Mouse (Mus musculus): ENCODE results near the gene Nhlrc3. TPM values are rescaled to one million over a fixed set of nuclear protein-coding genes. Genes with fewer than 3 reads are reported as not detected.
A peak's percentile ranks its signal among the peaks of the same experiment; 100 is the strongest.

The Nhlrc3 gene
- total RNA-seq (2021) = 9.5 and 12.4 TPM in 2 replicates
- long read RNA-seq, full-length matches to known transcripts = 10 of 12 reads
- long read RNA-seq, partial matches to known transcripts = 0 of 12 reads
- long read RNA-seq, other reads (novel, unspliced or antisense) = 2 of 12 reads

- peak; percentile 95 for DNase-seq
These were observed at the start of gene Nhlrc3, which contains the start of gene Proser1 for GRCm38 (mm10) chr3:53463046-53463764. Nhlrc3 (minus strand) TSS chr3:53463332. Proser1 (plus strand) TSS chr3:53463666.

- DNase-seq = no peak
These were observed 39.3 kb upstream of the Nhlrc3 start for GRCm38 (mm10) chr3:53502428-53502827.

- no peak for DNase-seq
These were observed 35.3 kb upstream of the Nhlrc3 start for GRCm38 (mm10) chr3:53498351-53498905.

- DNase-seq = no peak
These were observed 25.2 kb upstream of the Nhlrc3 start, which contains the start of gene Stoml3 for GRCm38 (mm10) chr3:53488353-53488752. Stoml3 (plus strand) TSS chr3:53488653.

GRCm38 (mm10) chr3:53486996-53487576 is 24.0 kb upstream of the Nhlrc3 start:
- DNase-seq = no peak

- no peak for DNase-seq
These were observed 23.4 kb upstream of the Nhlrc3 start for GRCm38 (mm10) chr3:53486561-53486960.

GRCm38 (mm10) chr3:53483414-53484059 is 20.4 kb upstream of the Nhlrc3 start:
- no peak for DNase-seq

- DNase-seq = no peak
These were observed 15.4 kb upstream of the Nhlrc3 start for GRCm38 (mm10) chr3:53478419-53479046.

- DNase-seq = no peak
These were observed 14.3 kb upstream of the Nhlrc3 start for GRCm38 (mm10) chr3:53477468-53477867.

- peak; percentile 39 for DNase-seq
These were observed 12.8 kb upstream of the Nhlrc3 start for GRCm38 (mm10) chr3:53475889-53476288.

GRCm38 (mm10) chr3:53474179-53474578 is 11.0 kb upstream of the Nhlrc3 start:
- no peak for DNase-seq

- no peak for DNase-seq
These were observed 8.9 kb upstream of the Nhlrc3 start for GRCm38 (mm10) chr3:53472061-53472460.

GRCm38 (mm10) chr3:53469650-53470049 is 6.5 kb upstream of the Nhlrc3 start:
- no peak for DNase-seq

- peak; percentile 30 for DNase-seq
These were observed 4.2 kb upstream of the Nhlrc3 start for GRCm38 (mm10) chr3:53467356-53467755.

GRCm38 (mm10) chr3:53466481-53466880 is 3.3 kb upstream of the Nhlrc3 start:
- DNase-seq = no peak

- DNase-seq = no peak
These were observed 2.2 kb upstream of the Nhlrc3 start for GRCm38 (mm10) chr3:53465330-53465729.

GRCm38 (mm10) chr3:53464146-53464698 is 1.1 kb upstream of the Nhlrc3 start:
- DNase-seq = no peak

- DNase-seq = no peak
These were observed 608 bp upstream of the Nhlrc3 start for GRCm38 (mm10) chr3:53463765-53464114.

GRCm38 (mm10) chr3:53462701-53463045 is 459 bp downstream of the Nhlrc3 start:
- DNase-seq = no peak

GRCm38 (mm10) chr3:53460106-53460505 is 3.0 kb downstream of the Nhlrc3 start:
- DNase-seq = no peak

GRCm38 (mm10) chr3:53457750-53458149 is 5.4 kb downstream of the Nhlrc3 start:
- no peak for DNase-seq

- no peak for DNase-seq
These were observed 8.1 kb downstream of the Nhlrc3 start for GRCm38 (mm10) chr3:53454984-53455383.
